Mouse (Mus musculus) thymus, adult 2 months (tissue): Measurements from ENCODE around the gene Chrdl2.

Source experiments
- CTCF ChIP-seq: fragments of 200-500 bp; IDR thresholded peaks from 2 replicates; pipeline ENCODE4 v1.5.1; 2012; ENCODE audit warnings: mild to moderate bottlenecking, control low read depth, low read length, moderate library complexity, borderline replicate concordance; ENCODE audit not compliant: control insufficient read depth, poor library complexity, insufficient read depth; ENCODE audit errors: extremely low read depth
- POLR2A ChIP-seq: fragments of 200-500 bp; IDR thresholded peaks from 2 replicates; pipeline ENCODE4 v1.6.1; 2012; ENCODE audit warnings: mild to moderate bottlenecking, low read length, control low read depth, moderate library complexity; ENCODE audit not compliant: control insufficient read depth, poor library complexity, insufficient read depth; ENCODE audit errors: extremely low read depth

GRCm38 (mm10) chr7:100014123-100014600, 8.2 kb downstream of the Chrdl2 start:
- TF ChIP-seq POLR2A = no peak
- no peak for TF ChIP-seq CTCF
